Mouse (Mus musculus) limb, embryonic 14.5 days (tissue): ENCODE data around the gene Triobp. TPM values are rescaled to one million over a fixed set of nuclear protein-coding genes. Genes with fewer than 3 reads are reported as not detected.

Experiments
- ATAC-seq: fragments of 200-750 bp; cut with Nextera tagmentation; 2 replicates; pipeline ENCODE4 v1.8.0; 2017; ENCODE audit warnings: low read depth, moderate number of reproducible peaks, moderate TSS enrichment; ENCODE audit not compliant: low FRiP score
- DNase-seq: peaks from one replicate; pipeline ENCODE4 v3.0.0-alpha.2; 2015; ENCODE audit warnings: low spot score
- H3K27ac ChIP-seq: fragments of 300-500 bp; sonication (generic); replicated peaks from 2 replicates; pipeline ENCODE4 v1.5.1; 2014; ENCODE audit warnings: low read depth, mild to moderate bottlenecking, low read length, moderate library complexity, mixed read lengths
- H3K27me3 ChIP-seq: fragments of 300-500 bp; sonication (generic); 2 replicates; pipeline ENCODE4 v1.6.1; 2014; ENCODE audit warnings: low read length, mixed read lengths; ENCODE audit not compliant: control insufficient read depth, insufficient read depth
- H3K36me3 ChIP-seq: fragments of 300-500 bp; sonication (generic); 2 replicates; pipeline ENCODE4 v1.6.1; 2014; ENCODE audit warnings: mild to moderate bottlenecking, low read length, moderate library complexity, mixed read lengths; ENCODE audit not compliant: control insufficient read depth, insufficient read depth
- H3K4me1 ChIP-seq: fragments of 300-500 bp; sonication (generic); 2 replicates; pipeline ENCODE4 v1.6.1; 2014; ENCODE audit warnings: antibody characterized with exemption, low read length, mixed read lengths; ENCODE audit not compliant: control insufficient read depth, insufficient read depth
- H3K4me2 ChIP-seq: fragments of 300-500 bp; sonication (generic); replicated peaks from 2 replicates; pipeline ENCODE4 v1.6.1; 2014; ENCODE audit warnings: low read depth, mild to moderate bottlenecking, low read length, moderate library complexity; ENCODE audit not compliant: severe bottlenecking
- H3K4me3 ChIP-seq: fragments of 300-500 bp; sonication (generic); replicated peaks from 2 replicates; pipeline ENCODE4 v1.5.1; 2014; ENCODE audit warnings: low read length
- H3K9ac ChIP-seq: fragments of 300-500 bp; sonication (generic); 2 replicates; pipeline ENCODE4 v1.6.1; 2014; ENCODE audit warnings: mild to moderate bottlenecking, low read depth, low read length, moderate library complexity; ENCODE audit not compliant: severe bottlenecking
- H3K9me3 ChIP-seq: fragments of 300-500 bp; sonication (generic); 2 replicates; pipeline ENCODE4 v1.6.1; 2016; ENCODE audit warnings: low read length; ENCODE audit not compliant: control insufficient read depth
- POLR2A ChIP-seq: fragments of 200-500 bp; IDR thresholded peaks from 2 replicates; pipeline ENCODE4 v1.8.0; 2012; ENCODE audit warnings: inconsistent platforms, mild to moderate bottlenecking, moderate library complexity, borderline replicate concordance; ENCODE audit not compliant: insufficient read depth, insufficient read length; ENCODE audit errors: extremely low read depth
- WGBS: fragments of 180-500 bp; shearing (Covaris S2); extraction: QIAGEN DNeasy Blood & Tissue Kit; methylation state at CpG from one replicate; pipeline ENCODE4 v1.1.7; 2014; 5-methylcytosine and 5-hydroxymethylcytosine counted together
- polyA plus RNA-seq, 2 experiments: library from polyadenylated mRNA; depleted of rRNA in 1 of 2; stranded (reverse) in 1 of 2; unstranded in 1 of 2; fragments of >200 nt; fragmentation: Nextera tagmentation in 1 of 2; extraction: Ambion mirVana in 1 of 2; gene quantifications; 2 replicates each; pipeline versions ENCODE4 v1.2.1 to v1.2.3; 2012 to 2014

Gene Triobp
- polyA plus RNA-seq, 2 experiments, result 44.7 to 64.4 TPM

GRCm38 (mm10) chr15:78986536-78987220 lies 39.2 kb downstream of the Triobp start:
- Histone ChIP-seq H3K9ac (no peak overlapping the region; the same call in 1 of the 2 replicates), H3K27ac (no peak overlapping the region), H3K4me1 (peaks cover 26% of the 10 kb centered on the region), H3K4me3 (no peak overlapping the region), H3K36me3 (peaks cover 35% of the 10 kb centered on the region), H3K27me3 (no peaks in the 10 kb centered on the region), H3K9me3 (no peaks in the 10 kb centered on the region), H3K4me2 (no peak overlapping the region)
- no peak for TF ChIP-seq POLR2A
- no peak for DNase-seq
- no peak for ATAC-seq
- 69% methylated on average over 11 of the region's 11 CpGs for WGBS

GRCm38 (mm10) chr15:78988499-78988971 lies 41.0 kb downstream of the Triobp start:
- no peak overlapping the region; the same call in 1 of the 2 replicates for H3K9ac ChIP-seq
- peak; percentile 42 for DNase-seq
- H3K27ac ChIP-seq, result 0 out of 2 replicates have a peak overlapping the region, but pooled peaks have one; percentile 27

GRCm38 (mm10) chr15:78989152-78990092 lies 41.9 kb downstream of the Triobp start:
- Histone ChIP-seq H3K27ac (no peak overlapping the region), H3K4me1 (peaks cover 14% of the 10 kb centered on the region), H3K27me3 (no peaks in the 10 kb centered on the region), H3K36me3 (peaks cover 62% of the 10 kb centered on the region), H3K4me2 (no peak overlapping the region), H3K4me3 (no peak overlapping the region), H3K9me3 (no peaks in the 10 kb centered on the region), H3K9ac (no peak overlapping the region)
- ATAC-seq, result no peak
- no peak for DNase-seq
- WGBS, result 93% methylated on average over 14 of the region's 14 CpGs
- TF ChIP-seq POLR2A, result no peak

More at GRCm38 (mm10) chr15:78988499-78988971, 41.0 kb downstream of the Triobp start:
- Histone ChIP-seq H3K4me2 (0 out of 2 replicates have a peak overlapping the region, but pooled peaks have one; percentile 6), H3K27me3 (no peaks in the 10 kb centered on the region), H3K36me3 (peaks cover 54% of the 10 kb centered on the region), H3K4me3 (no peak overlapping the region), H3K9me3 (no peaks in the 10 kb centered on the region), H3K4me1 (peaks cover 19% of the 10 kb centered on the region)
- TF ChIP-seq POLR2A, result no peak
- no peak for ATAC-seq
- 64% methylated on average over 14 of the region's 14 CpGs for WGBS

- DNase-seq (no peak), ATAC-seq (no peak)
- Histone ChIP-seq H3K9ac (no peak overlapping the region), H3K36me3 (peaks cover 69% of the 10 kb centered on the region), H3K27ac (no peak overlapping the region), H3K4me1 (peaks cover 8% of the 10 kb centered on the region; the same call in 1 of the 2 replicates), H3K9me3 (no peaks in the 10 kb centered on the region), H3K27me3 (no peaks in the 10 kb centered on the region), H3K4me3 (no peak overlapping the region), H3K4me2 (no peak overlapping the region)
- 95% methylated on average over 9 of the region's 9 CpGs for WGBS
- no peak for TF ChIP-seq POLR2A
Measured at GRCm38 (mm10) chr15:78990093-78990463, 42.6 kb downstream of the Triobp start.

- TF ChIP-seq POLR2A, result no peak
- no peak overlapping the region for H3K4me2 ChIP-seq
- no peak for ATAC-seq
- H3K27me3 ChIP-seq, result no peaks in the 10 kb centered on the region
- no peak overlapping the region for H3K27ac ChIP-seq
- peaks cover 79% of the 10 kb centered on the region for H3K36me3 ChIP-seq
- no peak for DNase-seq
- WGBS, result 92% methylated on average over 25 of the region's 25 CpGs
- no peak overlapping the region for H3K4me3 ChIP-seq
- no peak overlapping the region for H3K9ac ChIP-seq
- no peaks in the 10 kb centered on the region for H3K9me3 ChIP-seq
- H3K4me1 ChIP-seq, result peaks cover 7% of the 10 kb centered on the region; the same call in 1 of the 2 replicates
Measured at GRCm38 (mm10) chr15:78990970-78991525, 43.5 kb downstream of the Triobp start.
